Mouse (Mus musculus): ENCODE measurements around the gene Ccdc170.
"Not testable (repeated sequence)": the region's sequence is repeated elsewhere in the genome, so short reads cannot be mapped to it uniquely, and the experiment has no call there.

Ccdc170 gene

GRCm38 (mm10) chr10:4600796-4601474 lies 118.6 kb downstream of the Ccdc170 start:
- DNase-seq (ENCODE audit: low spot score in 2 of 2) = no peak

DNA sequence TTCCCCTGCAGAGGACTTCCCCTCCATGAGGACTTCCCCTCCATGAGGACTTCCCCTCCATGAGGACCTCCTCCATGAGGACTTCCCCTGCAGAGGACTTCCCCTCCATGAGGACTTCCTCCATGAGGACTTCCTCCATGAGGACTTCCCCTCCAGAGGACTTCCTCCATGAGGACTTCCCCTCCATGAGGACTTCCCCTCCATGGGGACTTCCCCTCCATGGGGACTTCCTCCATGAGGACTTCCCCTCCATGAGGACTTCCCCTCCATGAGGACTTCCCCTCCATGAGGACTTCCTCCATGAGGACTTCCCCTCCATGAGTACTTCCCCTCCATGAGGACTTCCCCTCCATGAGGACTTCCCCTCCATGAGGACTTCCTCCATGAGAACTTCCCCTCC lies 119.3 kb downstream of the Ccdc170 start:
- DNase-seq (ENCODE audit: low spot score in 2 of 2) = not testable (repeated sequence)

DNA sequence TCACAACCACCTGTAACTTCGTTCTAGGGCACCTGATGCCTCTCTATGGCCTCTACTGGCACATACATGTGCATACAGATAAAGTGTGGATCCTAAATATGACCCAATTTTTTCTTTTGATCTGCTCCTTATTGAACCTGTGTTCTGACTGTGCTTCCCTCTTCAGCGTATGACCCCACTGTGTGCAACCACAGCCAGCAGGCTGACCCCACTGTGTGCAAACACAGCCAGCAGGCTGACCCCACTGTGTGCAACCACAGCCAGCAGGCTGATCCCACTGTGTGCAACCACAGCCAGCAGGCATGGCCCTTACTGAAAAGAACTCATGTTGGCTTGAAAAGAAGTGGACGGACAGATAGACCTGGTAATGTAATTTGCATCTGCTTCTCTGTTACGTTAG lies 120.2 kb downstream of the Ccdc170 start:
- no peak for DNase-seq (ENCODE audit: low spot score in 2 of 2)

GRCm38 (mm10) chr10:4604527-4605209 lies 122.4 kb downstream of the Ccdc170 start:
- DNase-seq (ENCODE audit: low spot score in 2 of 2) = no peak

GRCm38 (mm10) chr10:4610234-4610633 lies 127.9 kb downstream of the Ccdc170 start:
- no peak for DNase-seq (ENCODE audit: low spot score in 2 of 2)

DNA sequence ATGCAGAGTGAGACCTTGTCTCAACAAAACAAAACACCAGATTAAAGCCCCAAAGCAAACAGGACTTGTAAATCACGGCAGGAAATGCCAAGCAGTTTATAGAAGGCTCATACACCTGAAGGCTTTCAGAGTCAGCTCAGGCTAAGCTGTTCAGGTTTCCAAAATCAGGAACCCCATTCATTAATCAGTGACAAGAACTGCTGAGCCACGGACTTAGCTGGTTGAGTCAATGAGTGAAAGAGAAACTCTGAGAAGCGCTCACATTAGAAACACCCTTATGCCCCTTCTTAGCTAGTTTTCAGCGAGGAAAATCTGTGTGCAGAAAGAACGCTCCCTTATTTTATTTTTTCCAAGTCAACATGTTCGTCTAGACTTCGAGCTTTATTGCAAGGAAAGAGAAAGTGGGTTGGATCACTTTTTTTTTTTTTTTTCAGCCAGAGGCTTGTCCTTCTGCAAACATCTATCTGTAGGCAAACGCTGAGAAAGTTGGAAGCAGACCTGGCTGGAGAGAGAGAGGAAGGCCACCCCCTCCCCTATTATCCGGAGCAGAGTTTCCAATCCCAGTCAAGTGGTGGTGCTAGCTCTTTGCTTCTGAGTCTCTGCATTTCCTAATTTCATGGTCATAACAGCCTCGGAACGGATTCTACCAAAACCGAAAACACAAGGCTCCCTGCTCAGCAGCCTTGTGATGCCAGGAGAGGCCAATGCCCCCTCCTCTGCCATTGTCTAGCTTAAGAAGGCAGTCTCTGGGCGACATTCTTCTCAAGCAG lies 129.3 kb downstream of the Ccdc170 start, which contains the start of gene Esr1:
Gene Esr1 (plus strand): TSS at position 208 of the 770 bp plus-strand sequence.
- peak in 1 of 2 experiments; percentile 26 for DNase-seq (ENCODE audit: low spot score in 2 of 2)

All from right cerebral cortex, adult 2 months (tissue).